Mouse (Mus musculus): ENCODE measurements around the gene Acot8. TPM values are rescaled to one million over a fixed set of nuclear protein-coding genes. Genes with fewer than 3 reads are reported as not detected.

The Acot8 gene
- 10 to 100 TPM; 24.3 to 25.4 TPM for total RNA-seq (2021)

DNA sequence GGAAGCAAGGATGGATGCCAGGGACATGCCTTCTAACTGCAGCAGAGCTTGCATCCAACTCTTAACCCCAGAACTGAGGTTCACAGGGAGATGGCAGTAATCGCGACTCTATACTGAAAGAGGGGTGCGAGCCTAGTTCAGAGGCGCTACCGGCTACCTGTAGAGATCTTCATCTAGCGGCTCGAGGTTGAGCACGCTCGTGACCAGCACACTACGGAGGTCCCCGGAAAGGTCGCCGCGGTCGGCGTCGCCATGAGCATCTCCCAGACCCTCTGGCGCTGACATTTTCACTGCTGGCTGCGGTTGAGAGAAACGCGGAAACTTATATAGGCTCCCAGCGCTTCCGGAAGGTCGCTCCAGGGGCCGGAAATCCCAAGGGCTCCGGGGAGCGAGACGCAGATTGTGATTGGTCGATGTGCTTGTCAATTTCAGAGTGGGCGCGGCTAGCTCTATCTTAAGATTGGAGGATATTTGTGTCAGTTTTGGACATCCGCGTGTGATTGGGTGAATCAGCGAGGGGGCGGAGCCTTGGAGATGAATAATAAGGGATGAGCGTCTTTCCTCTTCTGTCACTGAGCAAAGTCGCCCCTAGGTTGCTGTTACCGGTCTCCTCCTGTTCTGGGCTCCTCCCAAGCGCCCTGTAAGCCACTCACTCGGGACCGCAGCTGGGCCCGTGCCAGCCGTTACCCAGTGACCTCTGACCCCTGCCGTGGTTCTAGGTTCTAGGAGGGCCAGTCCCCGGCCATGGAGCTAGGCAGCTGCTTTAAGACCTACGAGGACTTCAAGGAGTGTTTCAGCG, at the start of gene Acot8, which contains the start of gene Zswim3:
TSS of gene Acot8 (minus strand) at position 350 of the 799 bp plus-strand sequence.
TSS of gene Zswim3 (plus strand) at position 566 of the 799 bp plus-strand sequence.
- DNase-seq (ENCODE audit: extremely low spot score in 1 of 2, low spot score in 1 of 2): peak; percentile 96 to 97

DNA sequence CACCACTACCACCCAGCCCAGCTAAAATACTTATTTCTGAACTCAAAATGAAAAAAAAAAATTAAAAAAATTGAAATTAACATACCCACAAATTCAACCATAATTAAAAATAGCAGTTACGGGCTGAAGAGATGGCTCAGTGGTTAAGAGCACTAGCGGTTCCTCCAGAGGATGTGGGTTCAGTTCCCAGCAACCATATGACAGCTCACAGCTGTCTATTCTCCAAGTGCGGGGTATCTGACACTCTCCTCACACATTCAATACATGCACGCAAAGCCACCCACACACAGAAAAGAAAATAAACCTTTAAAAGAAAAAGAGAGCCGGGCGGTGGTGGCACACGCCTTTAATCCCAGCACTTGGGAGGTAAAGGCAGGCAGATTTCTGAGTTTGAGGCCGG, 45.4 kb upstream of the Acot8 start:
- DNase-seq (ENCODE audit: extremely low spot score in 1 of 2, low spot score in 1 of 2): no peak

DNA sequence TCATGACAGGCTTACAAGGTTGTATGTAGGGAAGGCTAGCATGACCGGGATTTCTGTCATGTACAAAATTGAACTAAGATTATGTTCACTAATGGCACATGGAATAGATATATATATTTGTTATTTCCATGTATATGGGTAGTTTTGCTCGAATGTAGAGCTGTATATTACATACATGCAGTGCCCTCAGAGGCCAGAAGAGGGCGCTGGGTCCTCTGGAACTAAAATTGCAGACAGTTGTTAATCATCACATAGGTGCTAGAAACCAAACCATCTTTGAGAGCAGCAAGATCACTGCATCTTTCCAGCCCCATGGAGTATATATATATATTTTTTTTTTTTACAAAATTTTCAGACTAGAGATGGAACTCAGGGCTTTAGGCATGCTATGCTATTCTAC, 41.1 kb upstream of the Acot8 start:
- DNase-seq (ENCODE audit: extremely low spot score in 1 of 2, low spot score in 1 of 2): no peak

DNA sequence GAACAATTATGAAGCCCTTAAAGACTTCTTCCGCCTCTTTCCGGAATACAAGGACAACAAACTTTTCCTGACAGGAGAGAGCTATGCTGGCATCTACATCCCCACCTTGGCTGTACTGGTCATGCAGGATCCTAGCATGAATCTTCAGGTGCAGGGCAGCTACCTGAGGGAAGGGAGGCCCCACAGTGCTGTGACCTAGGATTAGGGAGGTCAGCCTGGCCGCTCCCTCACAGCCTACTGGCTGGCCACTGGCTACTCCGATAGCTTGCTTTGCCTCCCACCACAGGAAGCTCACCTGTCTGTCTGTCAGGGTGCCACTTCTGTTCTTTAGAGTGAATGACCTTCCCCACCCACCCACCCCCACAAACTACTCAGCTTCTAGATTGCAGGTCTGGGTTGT, 30.5 kb upstream of the Acot8 start:
- no peak for DNase-seq (ENCODE audit: extremely low spot score in 1 of 2, low spot score in 1 of 2)

DNA sequence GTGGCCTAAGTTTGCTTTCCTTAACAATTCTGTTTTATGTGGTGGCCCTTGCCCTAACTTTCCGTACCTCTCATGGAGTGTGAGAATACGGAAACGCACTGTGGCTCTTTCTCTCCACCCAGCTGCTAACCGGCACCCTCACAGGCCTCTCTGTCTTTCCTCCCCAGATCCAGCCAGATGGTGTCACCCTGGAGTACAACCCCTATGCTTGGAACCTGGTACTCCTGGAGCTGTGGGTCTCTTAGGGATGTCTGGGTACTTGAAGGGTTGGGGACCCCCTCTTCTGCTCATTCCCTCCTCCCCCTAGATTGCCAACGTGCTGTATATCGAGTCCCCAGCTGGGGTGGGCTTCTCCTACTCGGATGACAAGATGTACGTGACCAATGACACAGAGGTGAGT, 29.8 kb upstream of the Acot8 start:
- DNase-seq (ENCODE audit: extremely low spot score in 1 of 2, low spot score in 1 of 2): no peak

DNA sequence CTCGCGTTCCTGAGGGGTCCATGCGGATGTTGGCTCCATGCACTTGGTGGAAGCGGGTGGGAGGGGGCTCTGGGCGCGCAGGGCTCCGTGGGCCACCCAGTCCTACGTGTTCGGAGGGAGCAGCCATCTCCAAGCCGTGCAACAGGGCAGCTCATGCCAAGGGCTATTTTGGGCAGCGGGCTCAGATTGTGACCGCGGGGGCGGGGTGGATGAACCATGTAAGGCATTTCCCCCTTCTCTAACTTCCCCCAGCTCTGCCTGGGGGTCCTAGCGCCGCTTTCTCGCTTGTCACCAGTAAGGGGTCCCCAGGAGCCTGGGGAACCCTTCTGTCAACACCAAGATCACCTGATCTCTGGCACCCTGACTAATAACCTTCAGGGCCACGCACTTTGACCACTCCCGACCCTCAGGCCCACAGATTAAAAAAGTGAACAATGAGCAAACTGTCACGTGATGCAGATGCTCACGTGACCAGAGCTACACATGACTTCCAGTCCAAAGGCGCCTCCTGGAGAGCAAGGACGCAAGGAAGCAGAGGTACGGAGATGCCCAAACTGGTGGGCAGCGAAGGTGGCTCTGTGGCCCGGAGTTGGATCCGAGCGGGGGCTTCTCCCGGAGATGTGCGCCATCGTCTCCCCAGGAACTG, 28.8 kb upstream of the Acot8 start, which contains the start of gene Neurl2:
TSS of gene Neurl2 (minus strand) at position 143 of the 646 bp plus-strand sequence.
- peak; percentile 87 to 93 for DNase-seq (ENCODE audit: extremely low spot score in 1 of 2, low spot score in 1 of 2)

DNA sequence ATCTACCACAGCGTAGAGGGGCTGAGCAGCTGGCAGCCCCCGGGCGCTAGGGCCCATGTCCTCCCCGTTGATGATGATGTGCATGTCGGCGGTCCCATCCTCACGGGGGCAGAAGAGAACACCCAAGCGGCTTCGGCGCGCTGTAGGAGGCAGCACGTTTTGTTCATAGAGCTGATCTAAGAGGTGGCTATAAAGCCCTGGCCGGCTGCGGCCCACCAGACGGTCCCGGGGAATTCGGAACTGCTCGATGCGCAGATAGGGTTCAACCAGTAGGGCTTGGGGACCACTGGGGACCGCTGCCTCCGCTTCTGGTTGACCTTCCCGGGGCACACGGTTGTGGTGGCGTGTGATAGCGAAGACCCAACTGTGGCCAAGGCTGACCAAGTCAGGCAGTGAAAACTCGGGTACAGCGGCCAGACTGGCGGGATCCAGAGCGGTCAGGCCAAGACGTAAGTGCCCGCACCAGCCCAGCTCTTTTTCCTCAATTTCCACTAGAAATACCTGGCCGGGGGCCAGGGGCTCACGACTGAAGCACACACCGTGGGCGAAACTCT, 28.1 kb upstream of the Acot8 start, which contains the start of gene Ctsa:
TSS of gene Ctsa (plus strand) at position 126 of the 554 bp plus-strand sequence.
- DNase-seq (ENCODE audit: extremely low spot score in 1 of 2, low spot score in 1 of 2): peak; percentile 70

DNA sequence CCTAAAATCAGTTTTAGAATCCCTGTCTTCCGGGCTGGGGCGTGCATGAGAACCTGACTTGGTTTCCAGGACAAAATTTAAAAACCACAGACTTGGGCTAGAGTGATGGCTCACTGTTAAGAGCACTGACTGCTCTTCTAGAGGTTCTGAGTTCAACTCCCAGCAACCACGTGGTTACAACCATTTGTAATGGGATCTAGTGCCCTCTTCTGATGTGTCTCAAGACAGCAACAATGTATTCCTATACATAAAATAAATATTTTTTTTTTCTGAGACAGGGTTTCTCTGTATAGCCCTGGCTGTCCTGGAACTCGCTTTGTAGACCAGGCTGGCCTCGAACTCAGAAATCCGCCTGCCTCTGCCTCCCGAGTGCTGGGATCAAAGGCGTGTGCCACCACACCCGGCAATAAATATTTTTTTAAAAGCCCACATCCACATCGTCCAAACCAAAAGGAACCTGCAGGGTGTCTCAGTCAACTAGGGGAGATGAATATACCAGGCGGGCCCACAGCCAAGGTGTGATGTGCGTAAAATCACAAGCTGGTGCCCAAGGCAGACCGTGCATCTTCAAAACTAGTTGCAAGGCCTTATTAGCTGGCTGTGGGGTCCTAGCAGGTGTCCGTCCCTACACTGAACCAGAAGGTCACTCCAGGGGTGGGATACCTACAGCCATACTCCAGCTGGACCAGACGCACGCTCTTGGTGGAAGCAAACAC, 27.5 kb upstream of the Acot8 start:
- no peak for DNase-seq (ENCODE audit: extremely low spot score in 1 of 2, low spot score in 1 of 2)

DNA sequence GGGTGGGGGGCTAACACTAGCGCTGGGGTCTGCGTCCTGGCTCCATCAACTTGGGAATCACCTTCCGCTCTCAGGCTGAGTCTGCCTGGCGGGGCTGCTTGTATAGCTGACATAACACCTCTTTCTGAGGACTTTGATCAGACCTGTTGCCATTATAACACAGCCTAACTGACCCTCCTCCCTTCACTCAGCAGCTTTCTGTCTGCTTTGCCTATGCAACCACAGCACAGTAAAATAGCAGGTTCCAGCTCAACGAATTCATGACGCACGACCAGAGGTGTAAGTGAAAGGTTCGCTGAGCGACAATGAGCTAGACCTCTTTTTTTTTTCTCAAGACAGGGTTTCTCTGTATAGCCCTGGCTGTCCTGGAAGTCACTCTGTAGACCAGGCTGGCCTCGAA, 26.3 kb upstream of the Acot8 start:
- DNase-seq (ENCODE audit: extremely low spot score in 1 of 2, low spot score in 1 of 2): no peak

DNA sequence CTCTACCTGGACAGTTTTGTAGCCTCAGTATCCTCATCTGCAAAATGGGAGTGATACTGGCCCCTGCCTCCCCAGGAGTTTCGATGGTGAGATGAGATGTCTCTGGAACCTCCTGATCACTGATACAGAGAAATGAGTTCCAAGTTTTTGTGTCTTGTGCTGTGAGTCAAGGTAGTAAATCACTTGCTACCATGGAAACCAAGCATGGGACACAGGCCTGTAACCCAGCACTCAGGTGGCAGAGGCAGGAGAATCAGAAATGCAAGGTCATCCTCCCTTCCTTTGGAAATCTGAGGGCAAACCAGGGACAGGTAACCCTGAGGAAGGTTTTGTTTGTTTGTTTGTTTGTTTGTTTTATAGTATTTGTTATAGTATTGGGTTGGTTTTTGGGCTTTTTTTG, 24.4 kb upstream of the Acot8 start:
- DNase-seq (ENCODE audit: extremely low spot score in 1 of 2, low spot score in 1 of 2): no peak

DNA sequence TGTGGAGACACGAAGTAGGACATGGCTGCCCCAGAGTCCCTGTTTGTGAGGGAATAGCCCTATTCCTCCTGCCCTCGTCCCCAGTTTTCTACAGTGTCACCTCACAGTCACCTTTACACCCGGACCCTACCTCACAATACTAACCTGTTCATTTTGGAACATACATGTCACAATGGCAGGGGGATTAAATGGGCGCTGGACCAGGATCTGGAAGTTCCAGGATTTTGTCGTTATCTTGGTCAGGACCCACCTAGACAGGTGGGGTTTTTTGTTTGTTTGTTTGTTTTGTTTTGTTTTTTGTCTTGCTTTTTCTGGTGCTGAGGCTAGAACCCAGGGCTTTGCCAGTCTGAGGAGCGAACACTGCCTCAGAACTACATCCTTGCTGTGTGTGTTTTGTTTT, 23.8 kb upstream of the Acot8 start, which contains the start of gene Spata25:
TSS of gene Spata25 (minus strand) at position 101 of the 400 bp plus-strand sequence.
- no peak for DNase-seq (ENCODE audit: extremely low spot score in 1 of 2, low spot score in 1 of 2)

DNA sequence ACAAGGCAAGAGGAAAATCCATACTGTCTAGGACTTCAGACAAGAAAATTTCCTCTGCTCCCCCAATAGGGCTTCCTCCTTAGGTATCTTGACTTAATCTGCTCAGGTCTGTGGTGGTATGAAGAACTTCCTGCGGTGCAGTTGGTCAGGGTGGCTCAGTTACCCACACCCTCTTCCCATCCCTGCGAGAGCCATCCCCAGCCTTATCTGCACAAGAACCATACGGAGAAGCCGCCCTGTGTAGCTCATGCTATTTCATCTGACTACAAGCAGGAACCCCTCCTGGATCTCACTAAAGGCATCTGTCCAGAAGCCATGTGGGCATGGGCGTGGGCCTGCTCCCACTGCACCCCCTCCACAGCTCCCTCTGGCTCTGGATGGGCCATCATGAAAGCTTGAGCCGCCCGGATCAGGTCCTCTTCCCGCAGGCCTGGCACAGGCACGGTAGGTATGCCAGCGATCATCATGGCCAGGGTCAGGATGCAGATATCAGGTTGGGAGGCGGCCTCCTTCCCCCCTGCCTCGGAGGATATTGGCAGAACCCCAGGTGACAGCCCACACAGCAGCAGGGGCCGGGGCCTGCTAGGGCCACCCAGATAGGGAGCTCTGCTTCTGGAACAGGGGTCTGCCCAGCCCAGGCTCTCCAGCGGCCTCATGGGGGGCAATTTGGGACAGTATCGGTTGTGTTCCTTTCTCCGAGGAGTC, 22.6 kb upstream of the Acot8 start:
- DNase-seq (ENCODE audit: extremely low spot score in 1 of 2, low spot score in 1 of 2): no peak

DNA sequence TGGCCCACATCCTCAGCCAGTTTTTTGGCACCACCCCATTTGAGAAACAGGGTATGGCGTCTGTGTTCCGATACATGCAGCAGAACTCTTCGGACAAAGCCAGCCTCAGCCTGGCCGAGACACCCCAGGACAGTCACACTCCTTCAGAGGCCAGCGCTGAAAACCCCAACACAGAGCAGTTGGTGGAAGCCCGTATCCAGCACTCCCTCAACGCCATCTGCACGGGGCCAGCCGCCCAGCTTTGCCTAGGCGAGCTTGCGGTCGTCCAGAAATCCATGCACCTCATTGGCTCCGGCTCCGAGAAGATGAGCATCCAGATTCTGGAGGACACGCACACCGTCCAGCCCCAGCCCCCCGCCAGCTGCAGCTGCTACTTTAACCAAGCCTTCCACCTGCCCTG, 20.8 kb upstream of the Acot8 start:
- DNase-seq (ENCODE audit: extremely low spot score in 1 of 2, low spot score in 1 of 2): no peak

DNA sequence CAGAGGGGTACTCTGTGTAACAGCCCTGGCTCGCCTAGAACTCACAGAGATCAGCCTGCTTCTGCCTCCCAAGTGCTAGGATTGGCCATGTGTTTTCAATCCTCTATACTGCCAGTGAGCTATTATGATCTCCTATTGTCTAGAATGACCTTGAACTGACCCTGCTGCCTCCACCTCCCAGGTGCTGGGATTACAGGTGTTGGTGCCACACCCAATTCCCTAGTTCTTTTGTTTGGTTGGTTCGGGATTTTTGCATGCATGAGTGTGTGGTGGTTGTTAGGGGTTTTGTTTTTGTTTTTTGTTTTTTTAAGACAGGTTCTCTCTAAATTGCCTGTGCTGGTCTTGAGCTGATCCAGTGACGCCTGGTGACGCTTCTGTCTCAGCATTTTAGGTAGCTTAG, 19.3 kb upstream of the Acot8 start:
- DNase-seq (ENCODE audit: extremely low spot score in 1 of 2, low spot score in 1 of 2): no peak

DNA sequence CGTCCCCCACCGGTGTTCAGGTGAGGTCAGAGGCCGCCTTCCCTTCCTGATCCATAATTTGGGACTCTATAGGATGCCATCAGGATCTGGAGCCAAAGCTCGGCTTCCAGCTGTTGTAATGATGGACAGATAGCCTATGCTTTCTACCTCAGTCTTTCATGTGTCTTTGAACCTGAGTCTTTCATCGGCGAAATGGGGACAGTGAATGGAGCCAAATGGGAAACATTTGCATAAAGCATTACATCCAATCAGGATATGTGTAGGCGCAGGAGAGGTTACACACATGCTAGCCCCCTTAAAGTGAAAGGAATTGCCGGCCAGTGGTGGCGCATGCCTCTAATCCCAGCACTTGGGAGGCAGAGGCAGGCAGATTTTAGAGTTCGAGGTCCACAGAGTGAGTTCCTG, 18.5 kb upstream of the Acot8 start:
- no peak for DNase-seq (ENCODE audit: extremely low spot score in 1 of 2, low spot score in 1 of 2)

DNA sequence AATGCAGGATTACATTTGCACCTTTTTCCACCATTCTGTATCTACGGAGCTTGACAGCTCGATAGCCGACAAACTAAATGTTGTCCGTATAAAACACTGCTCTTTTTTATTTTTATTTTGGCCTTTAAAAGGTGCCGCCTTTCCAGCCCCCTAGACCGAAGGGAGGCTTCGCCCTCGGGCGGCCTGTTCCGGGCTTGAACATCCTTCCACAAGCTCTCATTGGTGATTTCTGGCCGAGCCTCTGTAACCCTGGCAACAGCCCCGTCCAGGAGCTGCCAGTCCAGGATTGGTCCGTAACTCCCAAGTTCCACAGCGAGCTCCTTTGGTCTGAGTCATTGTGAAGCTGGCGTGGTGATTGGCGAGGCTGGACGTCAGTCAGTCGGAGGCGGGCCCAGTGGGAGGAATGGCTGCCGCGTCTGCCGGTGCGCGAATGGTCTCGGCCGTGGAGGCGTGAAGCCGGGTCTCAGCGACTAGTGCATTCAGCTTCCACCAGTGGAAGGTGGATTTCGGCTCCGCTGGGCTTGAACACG, 18.0 kb upstream of the Acot8 start, which contains the start of gene Zswim1:
TSS of gene Zswim1 (plus strand) at position 51 of the 530 bp plus-strand sequence.
- DNase-seq (ENCODE audit: extremely low spot score in 1 of 2, low spot score in 1 of 2): peak; percentile 100

DNA sequence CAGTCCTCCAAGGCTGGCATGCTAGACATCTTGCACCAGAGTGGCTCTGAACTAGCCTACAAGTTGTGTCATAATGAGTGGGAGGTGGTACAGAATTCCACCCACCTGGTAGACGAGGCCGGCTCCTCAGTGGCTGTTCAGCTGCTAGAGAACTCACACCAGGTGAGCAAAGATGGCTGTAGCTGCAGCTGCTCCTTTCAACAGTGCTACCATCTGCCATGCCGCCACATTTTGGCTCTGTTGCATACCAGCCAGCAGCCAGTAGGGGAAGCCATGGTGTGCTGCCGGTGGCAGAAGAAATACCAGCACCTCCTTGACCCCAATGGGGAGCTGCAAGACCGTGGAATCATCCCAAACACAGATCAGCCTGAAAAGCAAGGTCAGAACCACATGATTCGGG, 16.4 kb upstream of the Acot8 start:
- no peak for DNase-seq (ENCODE audit: extremely low spot score in 1 of 2, low spot score in 1 of 2)

DNA sequence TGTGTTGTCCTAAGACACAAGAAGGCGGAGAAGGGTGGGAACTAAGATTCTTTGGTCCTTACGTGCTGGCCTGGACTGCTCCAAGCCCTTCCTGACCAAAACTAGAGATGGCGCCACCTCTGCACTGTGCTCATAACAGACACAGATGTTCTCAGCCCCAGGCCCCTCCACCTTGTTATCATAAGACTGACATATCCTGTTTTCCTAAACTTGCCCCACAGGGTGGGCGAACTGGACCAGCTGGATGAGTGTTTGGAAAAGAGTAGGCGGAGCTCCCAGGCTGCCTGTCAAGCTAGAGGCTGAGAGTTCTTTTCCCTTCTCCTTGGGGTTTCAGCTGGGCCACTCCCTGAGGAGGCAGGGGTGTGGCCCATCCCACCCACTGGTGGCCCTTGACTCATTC, 13.0 kb upstream of the Acot8 start:
- DNase-seq (ENCODE audit: extremely low spot score in 1 of 2, low spot score in 1 of 2): no peak

DNA sequence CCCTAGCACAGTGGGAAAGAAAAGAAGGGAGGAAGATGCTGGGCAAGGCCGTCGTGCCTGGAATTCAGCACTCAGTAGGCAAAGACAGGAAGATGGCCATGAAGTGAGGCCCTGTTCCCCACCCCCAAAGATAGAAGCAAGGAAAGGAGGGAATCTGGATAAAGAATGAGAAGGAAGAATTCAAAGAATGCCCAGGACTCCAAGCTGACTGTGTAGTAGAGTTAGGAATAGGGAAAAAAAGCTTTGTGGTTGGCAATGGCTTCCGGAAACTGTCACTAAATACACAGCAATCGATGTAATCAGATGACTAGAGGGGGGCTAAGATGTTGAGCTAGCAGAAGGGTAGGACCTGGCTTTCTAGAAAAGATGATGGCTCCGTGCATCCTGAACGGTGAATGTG, 12.5 kb upstream of the Acot8 start:
- no peak for DNase-seq (ENCODE audit: extremely low spot score in 1 of 2, low spot score in 1 of 2)

DNA sequence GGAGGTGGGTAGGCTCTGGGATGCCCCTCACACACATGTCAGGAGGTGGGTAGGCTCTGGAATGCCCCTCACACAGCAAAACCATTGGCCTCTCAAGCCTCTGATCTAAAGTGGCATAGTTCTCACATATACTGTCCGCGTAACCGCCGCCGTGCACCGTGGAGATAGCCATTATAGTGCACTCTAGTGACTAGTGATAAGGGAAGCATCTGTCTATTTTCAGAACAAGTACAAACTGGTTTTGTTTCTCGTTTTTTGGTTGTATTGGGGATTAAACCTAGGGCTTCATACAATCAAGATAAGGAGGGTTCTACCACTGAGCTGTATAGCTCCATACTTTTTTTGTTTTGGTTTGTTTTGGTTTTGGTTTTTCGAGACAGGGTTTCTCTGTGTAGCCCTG, 11.1 kb upstream of the Acot8 start:
- DNase-seq (ENCODE audit: extremely low spot score in 1 of 2, low spot score in 1 of 2): no peak

Data from layer of hippocampus, postnatal 25 days (tissue).